Mouse (Mus musculus) midbrain, embryonic 13.5 days (tissue): ENCODE data around the gene Fgf22. TPM values are rescaled to one million over a fixed set of nuclear protein-coding genes. Genes with fewer than 3 reads are reported as not detected.
"Not testable (repeated sequence)": the region's sequence is repeated elsewhere in the genome, so short reads cannot be mapped to it uniquely, and the experiment has no call there.

Experiments
- ATAC-seq: fragments of 200-750 bp; cut with Nextera tagmentation; 2 replicates; pipeline ENCODE4 v1.8.0; 2017; ENCODE audit warnings: mild to moderate bottlenecking, moderate TSS enrichment, moderate library complexity
- H3K27ac ChIP-seq: fragments of 300-500 bp; sonication (generic); 2 replicates; pipeline ENCODE4 v1.5.1; 2015; ENCODE audit warnings: inconsistent platforms, mild to moderate bottlenecking, moderate library complexity
- H3K27me3 ChIP-seq: fragments of 300-500 bp; sonication (generic); 2 replicates; pipeline ENCODE4 v1.6.1; 2015; ENCODE audit warnings: mild to moderate bottlenecking, inconsistent platforms
- H3K36me3 ChIP-seq: fragments of 300-500 bp; sonication (generic); 2 replicates; pipeline ENCODE4 v1.6.1; 2015; ENCODE audit warnings: mild to moderate bottlenecking, inconsistent platforms
- H3K4me1 ChIP-seq: fragments of 300-500 bp; sonication (generic); replicated peaks from 2 replicates; pipeline ENCODE4 v1.6.1; 2015; ENCODE audit warnings: inconsistent platforms
- H3K4me2 ChIP-seq: fragments of 300-500 bp; sonication (generic); replicated peaks from 2 replicates; pipeline ENCODE4 v1.6.1; 2015; ENCODE audit warnings: moderate library complexity, mild to moderate bottlenecking, inconsistent platforms
- H3K4me3 ChIP-seq: fragments of 300-500 bp; sonication (generic); replicated peaks from 2 replicates; pipeline ENCODE4 v1.5.1; 2015; ENCODE audit warnings: mild to moderate bottlenecking, inconsistent platforms
- H3K9ac ChIP-seq: fragments of 300-500 bp; sonication (generic); replicated peaks from 2 replicates; pipeline ENCODE4 v1.6.1; 2015; ENCODE audit warnings: mild to moderate bottlenecking, inconsistent platforms
- H3K9me3 ChIP-seq: fragments of 300-500 bp; sonication (generic); 2 replicates; pipeline ENCODE4 v1.6.1; 2016; ENCODE audit warnings: mild to moderate bottlenecking, inconsistent platforms
- WGBS: fragments of 180-500 bp; shearing (Covaris S2); methylation state at CpG from one replicate; pipeline ENCODE4 v1.1.7; 2015; 5-methylcytosine and 5-hydroxymethylcytosine counted together
- polyA plus RNA-seq: library from polyadenylated mRNA; unstranded; fragments of >200 nt; fragmentation: Nextera tagmentation; extraction: Ambion mirVana; gene quantifications from 2 replicates; pipeline ENCODE4 v1.2.1, GENCODE M21; 2015

Fgf22 gene
- polyA plus RNA-seq, 1 experiment from 2014 or later: 1.3 TPM

DNA sequence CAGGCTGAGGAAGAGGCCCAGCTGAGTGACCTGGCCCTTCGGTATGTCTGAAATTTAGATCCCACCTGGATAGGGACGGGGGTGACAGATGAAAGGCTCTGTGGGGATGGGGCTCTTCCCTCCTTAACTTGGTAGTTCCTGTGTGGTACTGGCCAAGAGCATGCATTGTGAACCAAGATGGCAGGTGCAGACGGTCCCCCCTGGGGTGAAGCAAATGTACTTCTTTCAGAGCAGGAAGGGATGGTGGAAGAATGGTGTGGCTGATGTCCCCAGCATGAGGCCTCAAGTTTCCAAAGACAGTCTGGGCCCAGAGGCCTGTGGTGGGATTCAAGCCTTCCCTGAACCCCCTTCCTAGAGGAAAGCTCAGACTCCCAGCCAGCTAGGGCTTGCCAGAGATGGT lies 978 bp downstream of the Fgf22 start:
- H3K4me1 ChIP-seq: peaks cover 13% of the 10 kb centered on the region
- no peak overlapping the region for H3K9ac ChIP-seq
- 0 out of 2 replicates have a peak, but pooled peaks cover 3% of the 10 kb centered on the region for H3K27me3 ChIP-seq
- no peaks in the 10 kb centered on the region for H3K9me3 ChIP-seq
- H3K36me3 ChIP-seq: peaks cover 50% of the 10 kb centered on the region
- H3K4me2 ChIP-seq: no peak overlapping the region
- WGBS: 83% methylated on average over 3 of the region's 3 CpGs
- H3K4me3 ChIP-seq: no peak overlapping the region
- ATAC-seq: no peak
- no peak overlapping the region for H3K27ac ChIP-seq

GRCm38 (mm10) chr10:79756660-79757059 lies 1.8 kb downstream of the Fgf22 start:
- peaks cover 58% of the 10 kb centered on the region for H3K36me3 ChIP-seq
- WGBS: 93% methylated on average over 24 of the region's 24 CpGs
- H3K4me3 ChIP-seq: no peak overlapping the region
- no peak overlapping the region for H3K27ac ChIP-seq
- H3K4me1 ChIP-seq: peaks cover 13% of the 10 kb centered on the region
- H3K9ac ChIP-seq: no peak overlapping the region
- 0 out of 2 replicates have a peak, but pooled peaks cover 3% of the 10 kb centered on the region for H3K27me3 ChIP-seq
- no peak overlapping the region for H3K4me2 ChIP-seq
- ATAC-seq: no peak
- H3K9me3 ChIP-seq: no peaks in the 10 kb centered on the region

DNA sequence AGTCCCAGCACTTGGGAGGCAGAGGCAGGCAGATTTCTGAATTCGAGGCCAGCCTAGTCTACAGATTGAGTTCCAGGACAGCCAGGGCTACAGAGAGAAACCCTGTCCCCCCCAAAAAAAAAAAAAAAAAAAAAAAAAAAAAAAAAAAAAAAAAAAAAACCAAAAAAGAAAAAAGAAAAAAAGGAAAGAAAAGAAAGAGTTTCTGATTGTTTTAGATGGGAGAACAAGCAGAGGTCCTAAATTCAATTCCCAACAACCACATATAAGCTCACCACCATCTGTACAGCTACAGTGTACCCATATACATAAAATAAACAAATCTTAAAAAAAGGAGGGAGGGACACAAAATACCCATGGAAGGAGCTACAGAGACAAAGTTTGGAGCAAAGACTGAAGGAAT lies 4.8 kb downstream of the Fgf22 start:
- not testable (repeated sequence) for H3K27ac ChIP-seq, H3K4me2 ChIP-seq, H3K9me3 ChIP-seq, ATAC-seq, H3K4me3 ChIP-seq, H3K9ac ChIP-seq, H3K27me3 ChIP-seq
- WGBS: 89% methylated on average over 1 of the region's 1 CpGs
- Histone ChIP-seq H3K36me3 (peaks cover 68% of the 10 kb centered on the region), H3K4me1 (peaks cover 25% of the 10 kb centered on the region)

DNA sequence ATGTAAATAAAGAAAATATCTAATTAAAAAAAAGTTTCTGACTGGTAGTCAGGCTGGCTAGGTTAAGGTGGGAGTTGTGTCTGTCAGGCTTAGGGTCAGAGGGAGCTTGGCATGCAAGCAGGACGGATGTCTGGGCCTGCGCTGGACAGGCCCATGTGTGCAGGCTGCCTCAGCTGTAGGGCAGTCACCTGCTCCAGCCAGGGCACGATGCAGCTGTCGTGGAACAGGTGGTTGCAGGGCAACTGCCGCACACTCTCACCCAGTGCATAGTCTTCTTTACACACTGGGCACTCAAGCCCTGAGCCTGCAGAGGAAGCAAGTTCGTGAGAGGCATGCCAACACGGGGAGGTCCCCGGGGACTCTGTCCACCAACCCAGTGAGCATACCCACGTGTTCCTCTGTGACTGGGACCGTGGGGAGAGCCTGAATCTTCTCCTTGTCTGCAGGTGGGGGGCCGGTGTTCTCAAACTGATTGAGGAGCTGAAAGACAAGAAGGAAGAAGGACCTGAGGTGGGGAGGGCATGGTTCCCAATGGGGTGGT lies 5.8 kb downstream of the Fgf22 start:
- Histone ChIP-seq H3K27ac (no peak overlapping the region), H3K36me3 (peaks cover 67% of the 10 kb centered on the region), H3K9ac (no peak overlapping the region), H3K4me2 (no peak overlapping the region), H3K4me1 (peaks cover 25% of the 10 kb centered on the region), H3K9me3 (no peaks in the 10 kb centered on the region), H3K4me3 (no peak overlapping the region), H3K27me3 (0 out of 2 replicates have a peak, but pooled peaks cover under 1% of the 10 kb centered on the region)
- WGBS: 92% methylated on average over 11 of the region's 11 CpGs
- ATAC-seq: no peak

DNA sequence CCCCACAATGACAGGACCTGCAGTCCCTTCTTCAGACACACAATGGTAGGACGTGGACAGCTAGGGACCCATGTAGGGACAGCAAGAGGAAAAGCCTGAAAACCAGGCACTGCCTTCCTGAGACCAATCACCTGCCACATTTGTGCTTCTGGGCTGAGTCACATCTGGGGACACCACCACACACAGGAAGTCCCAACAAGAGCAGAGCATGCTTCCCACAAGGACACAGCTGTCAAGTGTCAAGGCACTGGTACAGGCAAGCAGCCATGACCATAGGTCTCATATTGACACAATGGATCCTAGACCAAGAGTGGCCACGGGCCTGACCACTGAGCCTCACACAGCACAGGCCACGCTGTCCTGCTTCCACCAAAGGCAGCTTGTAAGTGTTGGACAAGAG lies 8.0 kb downstream of the Fgf22 start:
- H3K4me3 ChIP-seq: no peak overlapping the region
- H3K9me3 ChIP-seq: no peaks in the 10 kb centered on the region
- 92% methylated on average over 3 of the region's 3 CpGs for WGBS

GRCm38 (mm10) chr10:79764234-79764633 lies 9.4 kb downstream of the Fgf22 start:
- no peaks in the 10 kb centered on the region for H3K27me3 ChIP-seq
- H3K9ac ChIP-seq: peak overlapping the region; percentile 20; the same call in 1 of the 2 replicates

More for the DNA sequence above, 8.0 kb downstream of the Fgf22 start:
- Histone ChIP-seq H3K4me2 (no peak overlapping the region), H3K27ac (no peak overlapping the region), H3K36me3 (peaks cover 46% of the 10 kb centered on the region), H3K4me1 (peaks cover 35% of the 10 kb centered on the region), H3K27me3 (no peaks in the 10 kb centered on the region), H3K9ac (0 out of 2 replicates have a peak overlapping the region, but pooled peaks have one; percentile 20)
- ATAC-seq: no peak

GRCm38 (mm10) chr10:79765228-79765745 lies 10.4 kb downstream of the Fgf22 start:
- H3K36me3 ChIP-seq: peaks cover 24% of the 10 kb centered on the region
- H3K4me2 ChIP-seq: peak overlapping the region; percentile 97
- H3K4me1 ChIP-seq: peaks cover 44% of the 10 kb centered on the region
- no peaks in the 10 kb centered on the region for H3K27me3 ChIP-seq
- H3K4me3 ChIP-seq: peak overlapping the region; percentile 98
- H3K9ac ChIP-seq: peak overlapping the region; percentile 97
- no peaks in the 10 kb centered on the region for H3K9me3 ChIP-seq
- no peak for ATAC-seq
- 60% methylated on average over 2 of the region's 2 CpGs for WGBS
- H3K27ac ChIP-seq: no peak overlapping the region

More at GRCm38 (mm10) chr10:79764234-79764633, 9.4 kb downstream of the Fgf22 start:
- ATAC-seq: no peak
- H3K36me3 ChIP-seq: peaks cover 32% of the 10 kb centered on the region
- H3K4me2 ChIP-seq: no peak overlapping the region
- H3K9me3 ChIP-seq: no peaks in the 10 kb centered on the region
- peaks cover 44% of the 10 kb centered on the region for H3K4me1 ChIP-seq
- no peak overlapping the region for H3K4me3 ChIP-seq
- no peak overlapping the region for H3K27ac ChIP-seq
- 93% methylated on average over 7 of the region's 7 CpGs for WGBS

- no peak for ATAC-seq
- H3K4me2 ChIP-seq: peak overlapping the region; percentile 97
- peak overlapping the region; percentile 97 for H3K9ac ChIP-seq
- H3K4me3 ChIP-seq: peak overlapping the region; percentile 98
- peaks cover 44% of the 10 kb centered on the region for H3K4me1 ChIP-seq
- H3K27me3 ChIP-seq: no peaks in the 10 kb centered on the region
- WGBS: 10% methylated on average over 16 of the region's 16 CpGs
- peak overlapping the region; percentile 93 for H3K27ac ChIP-seq
- no peaks in the 10 kb centered on the region for H3K9me3 ChIP-seq
- H3K36me3 ChIP-seq: peaks cover 16% of the 10 kb centered on the region
Measured at GRCm38 (mm10) chr10:79766001-79766507, 11.2 kb downstream of the Fgf22 start.

- peak; percentile 85 for ATAC-seq
- Histone ChIP-seq H3K27ac (peak within 1 kb of the TSS; percentile 93), H3K4me2 (peak within 1 kb of the TSS; percentile 97), H3K9me3 (no peaks in the 10 kb centered on the region), H3K4me1 (peaks cover 44% of the 10 kb centered on the region), H3K36me3 (peaks cover 9% of the 10 kb centered on the region), H3K27me3 (no peaks in the 10 kb centered on the region), H3K9ac (peak within 1 kb of the TSS; percentile 97), H3K4me3 (peak within 1 kb of the TSS; percentile 98)
- under 1% methylated on average over 101 of the region's 101 CpGs for WGBS
Measured at GRCm38 (mm10) chr10:79766508-79767325, 11.8 kb downstream of the Fgf22 start, which contains the start of gene Rnf126. Gene Rnf126 (minus strand): TSS chr10:79766952.

GRCm38 (mm10) chr10:79767372-79768244 lies 12.7 kb downstream of the Fgf22 start:
- H3K4me1 ChIP-seq: peaks cover 44% of the 10 kb centered on the region
- peak overlapping the region; percentile 59 for H3K9ac ChIP-seq
- H3K4me3 ChIP-seq: peak overlapping the region; percentile 98
- H3K9me3 ChIP-seq: 0 out of 2 replicates have a peak, but pooled peaks cover 2% of the 10 kb centered on the region
- ATAC-seq: peak; percentile 84
- H3K27me3 ChIP-seq: no peaks in the 10 kb centered on the region
- peak overlapping the region; percentile 93 for H3K27ac ChIP-seq
- 11% methylated on average over 40 of the region's 40 CpGs for WGBS
- H3K36me3 ChIP-seq: peaks cover under 1% of the 10 kb centered on the region; the same call in 1 of the 2 replicates
- H3K4me2 ChIP-seq: peak overlapping the region; percentile 97

GRCm38 (mm10) chr10:79768400-79768799 lies 13.5 kb downstream of the Fgf22 start:
- Histone ChIP-seq H3K9ac (no peak overlapping the region), H3K27ac (no peak overlapping the region), H3K4me3 (no peak overlapping the region), H3K27me3 (no peaks in the 10 kb centered on the region), H3K4me2 (peak overlapping the region; percentile 97), H3K9me3 (0 out of 2 replicates have a peak, but pooled peaks cover 2% of the 10 kb centered on the region), H3K4me1 (peaks cover 44% of the 10 kb centered on the region), H3K36me3 (no peaks in the 10 kb centered on the region)
- 0% methylated on average over 5 of the region's 5 CpGs for WGBS
- ATAC-seq: no peak
